Comparison of ENCODE assay signal across 9 mouse cellular contexts in the genomic region with DNA sequence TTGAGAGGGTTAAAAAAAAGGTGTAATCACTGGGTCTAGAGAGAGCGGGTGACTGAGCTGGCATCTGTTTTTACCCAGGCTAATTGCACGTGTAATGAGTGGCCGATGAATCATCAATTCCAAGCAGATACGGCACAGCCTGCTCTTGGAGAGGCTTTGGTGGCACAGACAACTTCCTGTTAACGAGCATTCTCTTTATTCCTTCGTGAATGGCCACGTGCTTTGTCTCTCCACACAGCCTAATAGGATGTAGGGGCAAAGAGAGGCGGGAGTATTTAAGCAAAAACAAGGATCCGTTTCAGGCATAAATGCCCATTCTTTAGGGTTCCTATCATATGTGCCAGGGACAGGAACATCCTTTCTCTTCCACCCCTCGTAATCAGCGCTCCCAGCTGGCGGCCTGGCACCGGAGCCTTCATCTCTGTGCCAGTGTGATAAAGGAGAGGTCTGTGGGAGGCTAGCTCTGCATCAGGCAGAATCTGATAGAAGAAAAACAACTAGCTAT. TPM values are rescaled to one million over a fixed set of nuclear protein-coding genes. Genes with fewer than 3 reads are reported as not detected.
DNase-seq lines count a peak whose midpoint lies in the region; ATAC-seq lines count a peak whose summit lies in the region.
"Had no signal": no experiment of that assay in that cellular context is flagged by ENCODE, and none has a peak within 500 bp of the region (broad histone marks: within the 10 kb centered on the region; RNA-seq: fewer than 3 reads in every experiment).

No protein-coding gene starts in this region.

- DNase-seq in cerebellum, adult 9-10 months = peak; percentile 75
- DNase-seq in cerebellum, postnatal 4 days (ENCODE audit: low spot score in 2 of 2) = no peak
- peak; percentile 91 for DNase-seq in Muller cell, postnatal 12 days (ENCODE audit: inconsistent ontology term)
- DNase-seq in hindbrain, embryonic 14.5 days (ENCODE audit: low spot score) = no peak
- DNase-seq in testis, postnatal 10 days (ENCODE audit: low spot score) = peak; percentile 54
- no peak for DNase-seq in retina, embryonic 14.5 days (ENCODE audit: low spot score)
- no peak for DNase-seq in natural killer cell, adult 2 months (ENCODE audit: low spot score in 2 of 2)

- H3K4me3 ChIP-seq in hindbrain, embryonic 14.5 days (replicated peaks; ENCODE audit: low read length) = no peak overlapping the region
- H3K4me3 ChIP-seq: limb, embryonic 15.5 days had no signal

- H3K27me3 ChIP-seq in hindbrain, embryonic 14.5 days (ENCODE audit: control insufficient read depth, insufficient read depth, low read length) = no peaks in the 10 kb centered on the region
- H3K27me3 ChIP-seq: limb, embryonic 15.5 days had no signal

- no peaks in the 10 kb centered on the region for H3K9me3 ChIP-seq in hindbrain, embryonic 14.5 days (ENCODE audit: control insufficient read depth, low read length)
- H3K9me3 ChIP-seq: limb, embryonic 15.5 days had no signal

- 55% methylated on average over 13 of the region's 13 CpGs for whole genome bisulfite sequencing in hindbrain, embryonic 14.5 days

- H3K36me3 ChIP-seq in hindbrain, embryonic 14.5 days (replicated peaks; ENCODE audit: control insufficient read depth, insufficient read depth) = peaks cover 66% of the 10 kb centered on the region

- no peak overlapping the region for H3K4me2 ChIP-seq in hindbrain, embryonic 14.5 days (replicated peaks)
- H3K4me2 ChIP-seq: limb, embryonic 15.5 days had no signal

- ATAC-seq in hindbrain, embryonic 14.5 days (ENCODE audit: low FRiP score) = peak; percentile 54
- peak; percentile 77 for ATAC-seq in megakaryocyte progenitor cell, adult 5-6 weeks (replicated peaks; ENCODE audit: poor library complexity)

- peak overlapping the region; percentile 31 for H3K9ac ChIP-seq in hindbrain, embryonic 14.5 days
- H3K9ac ChIP-seq: limb, embryonic 15.5 days had no signal

- peak overlapping the region; percentile 74 for H3K27ac ChIP-seq in hindbrain, embryonic 14.5 days
- H3K27ac ChIP-seq: limb, embryonic 15.5 days had no signal

- H3K4me1 ChIP-seq in hindbrain, embryonic 14.5 days (replicated peaks; ENCODE audit: control insufficient read depth, insufficient read depth, low read length) = peaks cover 16% of the 10 kb centered on the region

RNA-seq across cellular contexts. Expression of a gene that starts 1.9 kb away (rescaled TPM):
- polyA plus RNA-seq in hindbrain, embryonic 14.5 days (2014; fragmentation: Nextera tagmentation; extraction: Ambion mirVana) = 2.0 and 2.2 TPM in 2 replicates
- total RNA-seq in megakaryocyte progenitor cell, adult 5-6 weeks (2015) = 0.15 and 0.67 TPM in 2 replicates
- total RNA-seq in megakaryocyte progenitor cell, adult 5-6 weeks (2017) = 1.3 TPM in 2 replicates

RNA-seq across cellular contexts. Expression of a gene that starts 10.0 kb away (rescaled TPM):
- 182 and 202 TPM in 2 replicates for polyA plus RNA-seq in hindbrain, embryonic 14.5 days (2014; fragmentation: Nextera tagmentation; extraction: Ambion mirVana)
- total RNA-seq in megakaryocyte progenitor cell, adult 5-6 weeks (2015) = 72.7 and 83.5 TPM in 2 replicates
- 28.6 and 30.8 TPM in 2 replicates for total RNA-seq in megakaryocyte progenitor cell, adult 5-6 weeks (2017)

RNA-seq across cellular contexts. Expression of a gene that starts 10.1 kb away (rescaled TPM):
- not detected in 2 replicates for polyA plus RNA-seq in hindbrain, embryonic 14.5 days (2014; fragmentation: Nextera tagmentation; extraction: Ambion mirVana)
- not detected in 2 replicates for total RNA-seq in megakaryocyte progenitor cell, adult 5-6 weeks (2015)
- total RNA-seq in megakaryocyte progenitor cell, adult 5-6 weeks (2017) = not detected in 2 replicates
- polyA plus RNA-seq: limb, embryonic 15.5 days had no signal

RNA-seq across cellular contexts. Expression of a gene that starts 13.5 kb away (rescaled TPM):
- polyA plus RNA-seq in hindbrain, embryonic 14.5 days (2014; fragmentation: Nextera tagmentation; extraction: Ambion mirVana) = 93.2 and 107 TPM in 2 replicates
- 22.8 and 24.1 TPM in 2 replicates for total RNA-seq in megakaryocyte progenitor cell, adult 5-6 weeks (2015)
- total RNA-seq in megakaryocyte progenitor cell, adult 5-6 weeks (2017) = 11.6 and 17.3 TPM in 2 replicates

RNA-seq across cellular contexts. Expression of a gene that starts 45.2 kb away (rescaled TPM):
- 49.7 and 51.7 TPM in 2 replicates for polyA plus RNA-seq in hindbrain, embryonic 14.5 days (2014; fragmentation: Nextera tagmentation; extraction: Ambion mirVana)
- not detected in 2 replicates for total RNA-seq in megakaryocyte progenitor cell, adult 5-6 weeks (2015)
- not detected in 2 replicates for total RNA-seq in megakaryocyte progenitor cell, adult 5-6 weeks (2017)

Comparison
In these comparisons a context has a peak if more than half of its experiments do, and no peak if none do; other contexts are left out.
1. DNase-seq: peak in cerebellum, adult 9-10 months (single experiment), Muller cell, postnatal 12 days (single experiment) and testis, postnatal 10 days (single experiment); none in cerebellum, postnatal 4 days (0 of 2), hindbrain, embryonic 14.5 days (single experiment), retina, embryonic 14.5 days (single experiment) and natural killer cell, adult 2 months (0 of 2).